Mouse (Mus musculus) gastrocnemius, postnatal 36 days (tissue): ENCODE results near the gene Ext2. TPM values are rescaled to one million over a fixed set of nuclear protein-coding genes. Genes with fewer than 3 reads are reported as not detected.
A peak's percentile ranks its signal among the peaks of the same experiment; 100 is the strongest.

Experiments used
- DNase-seq, 2 experiments: peaks; one replicate each; pipeline ENCODE4 v3.0.0; 2022
- intact Hi-C: fragments of 180-260 bp; cut with DNase I; formaldehyde crosslinking; loops from one replicate; pipeline ENCODE4 v1.15.1; 2025
- total RNA-seq, 2 experiments: library from RNA; stranded (reverse); gene quantifications; 2 replicates each; pipeline ENCODE4 v1.2.3; 2021

Ext2 gene
- total RNA-seq, 2 experiments from 2014 or later: 32.8 to 35.2 TPM

GRCm38 (mm10) chr2:93699346-93699745 is 123.0 kb downstream of the Ext2 start:
- intact Hi-C loops: no loop called here
- peak in 1 of 2 experiments; percentile 17 for DNase-seq

- no peak for DNase-seq
- intact Hi-C loops: no loop called here
Measured at GRCm38 (mm10) chr2:93696181-93696641, 126.2 kb downstream of the Ext2 start.

GRCm38 (mm10) chr2:93693101-93693500 is 129.3 kb downstream of the Ext2 start:
- intact Hi-C loops: no loop called here
- no peak for DNase-seq

- no peak for DNase-seq
- intact Hi-C loops: no loop called here
Measured at GRCm38 (mm10) chr2:93690064-93690930, 132.1 kb downstream of the Ext2 start.

GRCm38 (mm10) chr2:93683674-93684073 is 138.7 kb downstream of the Ext2 start:
- intact Hi-C loops: no loop called here

GRCm38 (mm10) chr2:93682601-93683202 is 139.7 kb downstream of the Ext2 start:
- intact Hi-C loops: no loop called here
- no peak for DNase-seq

More at GRCm38 (mm10) chr2:93683674-93684073, 138.7 kb downstream of the Ext2 start:
- DNase-seq: no peak

- DNase-seq: no peak
- intact Hi-C loops: no loop called here
Measured at GRCm38 (mm10) chr2:93681321-93681720, 141.0 kb downstream of the Ext2 start.

- DNase-seq: no peak
- intact Hi-C loops: no loop called here
Measured at GRCm38 (mm10) chr2:93677231-93677630, 145.1 kb downstream of the Ext2 start.

- intact Hi-C loops: no loop called here
- no peak for DNase-seq
Measured at GRCm38 (mm10) chr2:93671573-93672184, 150.7 kb downstream of the Ext2 start.

GRCm38 (mm10) chr2:93666146-93666858 is 156.1 kb downstream of the Ext2 start:
- intact Hi-C loops: no loop called here
- peak; percentile 33 to 53 for DNase-seq

GRCm38 (mm10) chr2:93665472-93665871 is 156.9 kb downstream of the Ext2 start:
- DNase-seq: no peak
- intact Hi-C loops: no loop called here

- intact Hi-C loops: no loop called here
- DNase-seq: no peak
Measured at GRCm38 (mm10) chr2:93662240-93662865, 160.0 kb downstream of the Ext2 start.

GRCm38 (mm10) chr2:93661096-93661495 is 161.3 kb downstream of the Ext2 start:
- DNase-seq: no peak
- intact Hi-C loops: no loop called here

GRCm38 (mm10) chr2:93659705-93660308 is 162.6 kb downstream of the Ext2 start:
- no peak for DNase-seq
- intact Hi-C loops: loop anchor here (2.0 to 10.0 kb wide), 3 partner anchors 127 to 445 kb away; no protein-coding TSS in a partner anchor

- intact Hi-C loops: loop anchor here (2.0 to 10.0 kb wide), 3 partner anchors 128 to 444 kb away; no protein-coding TSS in a partner anchor
- no peak for DNase-seq
Measured at GRCm38 (mm10) chr2:93659004-93659403, 163.4 kb downstream of the Ext2 start.

- no peak for DNase-seq
- intact Hi-C loops: loop anchor here (5.0 to 10.0 kb wide), 2 partner anchors 232 to 440 kb away; no protein-coding TSS in a partner anchor
Measured at GRCm38 (mm10) chr2:93654336-93655055, 167.9 kb downstream of the Ext2 start.

GRCm38 (mm10) chr2:93649243-93649870 is 173.0 kb downstream of the Ext2 start:
- DNase-seq: no peak
- intact Hi-C loops: no loop called here

- DNase-seq: no peak
- intact Hi-C loops: no loop called here
Measured at GRCm38 (mm10) chr2:93647924-93648575, 174.3 kb downstream of the Ext2 start.
